17 mouse cellular contexts compared by ENCODE assay signal in genomic region chr6:142503601-142504000, GRCm38 (mm10). TPM values are rescaled to one million over a fixed set of nuclear protein-coding genes. Genes with fewer than 3 reads are reported as not detected.
DNase-seq lines count a peak whose midpoint lies in the region; ATAC-seq and TF ChIP-seq lines count a peak whose summit lies in the region.
"Had no signal": no experiment of that assay in that cellular context is flagged by ENCODE, and none has a peak within 500 bp of the region (broad histone marks: within the 10 kb centered on the region; RNA-seq: fewer than 3 reads in every experiment).

No protein-coding gene starts in this region.

- no peak overlapping the region for H3K9ac ChIP-seq in heart, embryonic 15.5 days
- no peak overlapping the region for H3K9ac ChIP-seq in kidney, postnatal 0 days (ENCODE audit: low read depth, low read length)
- H3K9ac ChIP-seq in limb, embryonic 14.5 days (ENCODE audit: low read depth, low read length, severe bottlenecking), result no peak overlapping the region
- H3K9ac ChIP-seq: limb, embryonic 15.5 days; lung, embryonic 14.5 days had no signal

- peaks cover 30% of the 10 kb centered on the region for H3K36me3 ChIP-seq in heart, embryonic 15.5 days
- H3K36me3 ChIP-seq in kidney, postnatal 0 days (ENCODE audit: insufficient read depth, low read length), result peaks cover 14% of the 10 kb centered on the region; the same call in 1 of the 2 replicates
- H3K36me3 ChIP-seq in embryonic facial prominence, embryonic 10.5 days (replicated peaks), result peaks cover 67% of the 10 kb centered on the region
- H3K36me3 ChIP-seq in limb, embryonic 14.5 days (ENCODE audit: control insufficient read depth, insufficient read depth, low read length), result peaks cover 29% of the 10 kb centered on the region

- no peak for TF ChIP-seq POLR2A in limb, embryonic 14.5 days (IDR thresholded peaks at IDR 0.05; ENCODE audit: borderline replicate concordance, extremely low read depth, insufficient read depth, insufficient read length)

- H3K27ac ChIP-seq in heart, embryonic 15.5 days, result no peak overlapping the region
- H3K27ac ChIP-seq in kidney, postnatal 0 days, result peak overlapping the region; percentile 63
- H3K27ac ChIP-seq in embryonic facial prominence, embryonic 10.5 days (replicated peaks), result peak overlapping the region; percentile 57
- no peak overlapping the region for H3K27ac ChIP-seq in limb, embryonic 14.5 days (replicated peaks; ENCODE audit: low read depth, low read length)
- H3K27ac ChIP-seq: limb, embryonic 15.5 days had no signal

- H3K4me2 ChIP-seq in heart, embryonic 15.5 days, result peak overlapping the region; percentile 53; the same call in 1 of the 2 replicates
- H3K4me2 ChIP-seq in kidney, postnatal 0 days (ENCODE audit: low read length), result peak overlapping the region; percentile 87
- 0 out of 2 replicates have a peak overlapping the region, but pooled peaks have one; percentile 8 for H3K4me2 ChIP-seq in limb, embryonic 14.5 days (replicated peaks; ENCODE audit: low read depth, low read length, severe bottlenecking)
- H3K4me2 ChIP-seq: limb, embryonic 15.5 days; lung, embryonic 14.5 days had no signal

- no peaks in the 10 kb centered on the region for H3K27me3 ChIP-seq in heart, embryonic 15.5 days
- H3K27me3 ChIP-seq in kidney, postnatal 0 days (ENCODE audit: insufficient read depth, low read length), result no peaks in the 10 kb centered on the region
- 0 out of 2 replicates have a peak, but pooled peaks cover 2% of the 10 kb centered on the region for H3K27me3 ChIP-seq in embryonic facial prominence, embryonic 10.5 days (replicated peaks; ENCODE audit: low read depth, poor library complexity, severe bottlenecking)
- no peaks in the 10 kb centered on the region for H3K27me3 ChIP-seq in limb, embryonic 14.5 days (ENCODE audit: control insufficient read depth, insufficient read depth, low read length)
- H3K27me3 ChIP-seq: limb, embryonic 15.5 days had no signal

- no peak for DNase-seq in heart, adult 9 months (ENCODE audit: low spot score in 2 of 2)
- DNase-seq in kidney, postnatal 0 days (ENCODE audit: low spot score), result no peak
- no peak for DNase-seq in kidney, postnatal 14 days
- no peak for DNase-seq in embryonic facial prominence, embryonic 10.5 days (ENCODE audit: low spot score)
- DNase-seq in limb, embryonic 14.5 days (ENCODE audit: low spot score), result no peak
- no peak for DNase-seq in spleen, postnatal 10 days (ENCODE audit: low spot score in 2 of 2)
- no peak for DNase-seq in adipocyte (ENCODE audit: low spot score)
- DNase-seq: cerebellum, adult 18-20 months; lung, embryonic 14.5 days; thymus, postnatal 4 days had no signal

- ATAC-seq in heart, embryonic 15.5 days (replicated peaks; ENCODE audit: insufficient number of reproducible peaks, insufficient read depth, low FRiP score, low read depth), result no peak
- ATAC-seq in kidney, postnatal 0 days (replicated peaks; ENCODE audit: low FRiP score, low read depth), result no peak
- ATAC-seq in limb, embryonic 14.5 days (ENCODE audit: low FRiP score, low read depth), result no peak
- ATAC-seq: midbrain, embryonic 16.5 days had no signal

- peaks cover 26% of the 10 kb centered on the region for H3K4me1 ChIP-seq in heart, embryonic 15.5 days (replicated peaks)
- H3K4me1 ChIP-seq in kidney, postnatal 0 days (replicated peaks; ENCODE audit: insufficient read depth, low read length), result 0 out of 2 replicates have a peak, but pooled peaks cover 8% of the 10 kb centered on the region
- H3K4me1 ChIP-seq in embryonic facial prominence, embryonic 10.5 days, result peaks cover 36% of the 10 kb centered on the region
- peaks cover 3% of the 10 kb centered on the region; the same call in 1 of the 2 replicates for H3K4me1 ChIP-seq in limb, embryonic 14.5 days (ENCODE audit: control insufficient read depth, insufficient read depth, low read length)

- TF ChIP-seq CTCF in kidney, postnatal 0 days (IDR thresholded peaks at IDR 0.05; ENCODE audit: low read depth), result no peak

- WGBS in heart, embryonic 15.5 days, result 77% methylated on average over 8 of the region's 8 CpGs
- WGBS in kidney, postnatal 0 days, result 64% methylated on average over 8 of the region's 8 CpGs
- 70% methylated on average over 8 of the region's 8 CpGs for WGBS in embryonic facial prominence, embryonic 10.5 days
- WGBS in limb, embryonic 14.5 days, result 78% methylated on average over 8 of the region's 8 CpGs

- 0 out of 2 replicates have a peak overlapping the region, but pooled peaks have one; percentile 20 for H3K4me3 ChIP-seq in heart, embryonic 15.5 days
- no peak overlapping the region for H3K4me3 ChIP-seq in kidney, postnatal 0 days (replicated peaks; ENCODE audit: low read depth, low read length)
- peak overlapping the region; percentile 32 for H3K4me3 ChIP-seq in embryonic facial prominence, embryonic 10.5 days
- H3K4me3 ChIP-seq in limb, embryonic 14.5 days (replicated peaks; ENCODE audit: low read length), result no peak overlapping the region
- H3K4me3 ChIP-seq: erythroblast, embryonic 14.5 days; limb, embryonic 15.5 days had no signal

- no peaks in the 10 kb centered on the region for H3K9me3 ChIP-seq in heart, embryonic 15.5 days (replicated peaks)
- no peaks in the 10 kb centered on the region for H3K9me3 ChIP-seq in kidney, postnatal 0 days (replicated peaks; ENCODE audit: low read length)
- no peaks in the 10 kb centered on the region for H3K9me3 ChIP-seq in embryonic facial prominence, embryonic 10.5 days
- no peaks in the 10 kb centered on the region for H3K9me3 ChIP-seq in limb, embryonic 14.5 days (ENCODE audit: control insufficient read depth, low read length)
- H3K9me3 ChIP-seq: limb, embryonic 15.5 days had no signal

RNA-seq across cellular contexts. Expression of gene Ldhb, which starts 4.2 kb away (rescaled TPM):
- polyA plus RNA-seq in heart, embryonic 15.5 days (2015; fragmentation: Nextera tagmentation; extraction: Ambion mirVana), result 1,301 and 1,466 TPM in 2 replicates
- polyA plus RNA-seq in kidney, postnatal 0 days (2015; fragmentation: Nextera tagmentation; extraction: Ambion mirVana), result 1,564 and 1,601 TPM in 2 replicates
- 545 and 577 TPM in 2 replicates for polyA plus RNA-seq in embryonic facial prominence, embryonic 10.5 days (2016; fragmentation: Nextera tagmentation; extraction: Ambion mirVana)
- 178 TPM in 2 replicates for polyA plus RNA-seq in limb, embryonic 14.5 days (2012; rRNA removed)
- 229 and 266 TPM in 2 replicates for polyA plus RNA-seq in limb, embryonic 14.5 days (2014; fragmentation: Nextera tagmentation; extraction: Ambion mirVana)
- polyA plus RNA-seq: erythroblast, embryonic 14.5 days had no signal

RNA-seq across cellular contexts. Expression of gene Gys2, which starts 30.7 kb away (rescaled TPM):
- polyA plus RNA-seq in heart, embryonic 15.5 days (2015; fragmentation: Nextera tagmentation; extraction: Ambion mirVana), result 0.16 TPM in 1 of 2 replicates, not detected in the other
- not detected in 2 replicates for polyA plus RNA-seq in kidney, postnatal 0 days (2015; fragmentation: Nextera tagmentation; extraction: Ambion mirVana)
- not detected in 2 replicates for polyA plus RNA-seq in embryonic facial prominence, embryonic 10.5 days (2016; fragmentation: Nextera tagmentation; extraction: Ambion mirVana)
- polyA plus RNA-seq in limb, embryonic 14.5 days (2012; rRNA removed), result 0.03 TPM in 1 of 2 replicates, not detected in the other
- polyA plus RNA-seq in limb, embryonic 14.5 days (2014; fragmentation: Nextera tagmentation; extraction: Ambion mirVana), result not detected in 2 replicates
- polyA plus RNA-seq: brain, embryonic 14.5 days; erythroblast, embryonic 14.5 days; intestine, embryonic 14.5 days; limb, embryonic 15.5 days; lung, embryonic 14.5 days; neural tube, embryonic 14.5 days had no signal

Comparison
In these comparisons a context has a peak if more than half of its experiments do, and no peak if none do; other contexts are left out.
1. H3K27ac ChIP-seq: peak in kidney, postnatal 0 days (single experiment) and embryonic facial prominence, embryonic 10.5 days (single experiment); none in heart, embryonic 15.5 days (single experiment) and limb, embryonic 14.5 days (single experiment).
2. H3K4me2 ChIP-seq: peak in every context shown above with its lines; median percentile 87 in kidney, postnatal 0 days; 53 in heart, embryonic 15.5 days; 8 in limb, embryonic 14.5 days.
3. H3K4me3 ChIP-seq: peak in heart, embryonic 15.5 days (single experiment) and embryonic facial prominence, embryonic 10.5 days (single experiment); none in kidney, postnatal 0 days (single experiment) and limb, embryonic 14.5 days (single experiment).